In the genomic region with DNA sequence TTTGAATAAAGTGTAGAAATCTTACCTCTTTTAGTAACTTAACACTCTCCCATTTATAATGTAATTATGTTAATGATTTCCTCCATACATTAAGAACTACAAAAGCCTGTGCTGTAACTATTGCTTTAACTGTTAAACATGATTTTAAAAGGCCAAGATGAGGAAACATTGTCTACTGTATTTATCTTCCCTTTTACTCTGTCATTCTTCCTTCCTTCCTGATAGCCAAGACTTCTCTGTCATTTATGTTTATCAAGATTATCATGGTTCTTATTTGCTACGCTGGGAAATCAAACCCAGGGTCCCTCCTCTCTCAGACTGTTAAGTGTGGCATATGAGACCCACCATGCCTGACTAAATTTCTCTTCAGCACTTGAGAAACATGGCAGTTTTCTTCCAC, we compare ENCODE assay signal across 22 mouse cellular contexts. TPM values are rescaled to one million over a fixed set of nuclear protein-coding genes. Genes with fewer than 3 reads are reported as not detected.
A peak's percentile ranks its signal among the peaks of the same experiment; 100 is the strongest.
DNase-seq lines count a peak whose midpoint lies in the region; ATAC-seq and TF ChIP-seq lines count a peak whose summit lies in the region.
"Had no signal": no experiment of that assay in that cellular context is flagged by ENCODE, and none has a peak within 500 bp of the region (broad histone marks: within the 10 kb centered on the region; RNA-seq: fewer than 3 reads in every experiment).

No protein-coding gene starts in this region.

- no peak overlapping the region for H3K4me3 ChIP-seq in gastrocnemius, adult 2 months
- H3K4me3 ChIP-seq in ES-Bruce4 (ENCODE audit: low read depth, low read length), result no peak overlapping the region
- peak overlapping the region in 1 of 2 experiments; percentile 73; a peak in 2 of 4 replicates for H3K4me3 ChIP-seq in MEL (ENCODE audit: control insufficient read depth in 1 of 2, insufficient read depth in 1 of 2, low read depth in 2 of 2, low read length in 2 of 2)
- no peak overlapping the region for H3K4me3 ChIP-seq in forebrain, embryonic 15.5 days

- TF ChIP-seq EP300 in ES-Bruce4 (IDR thresholded peaks at IDR 0.05; ENCODE audit: insufficient read depth, low read depth, low read length) (no peak), MEL (IDR thresholded peaks at IDR 0.05; ENCODE audit: low read depth in 1 of 2, low read length in 2 of 2) (peak; percentile 54 to 68; a peak in 2 of 4 replicates)

- no peak for TF ChIP-seq RAD21 in MEL (IDR thresholded peaks at IDR 0.05; ENCODE audit: low read depth, low read length)

- H3K27ac ChIP-seq in gastrocnemius, adult 2 months, result peak overlapping the region; percentile 93; the same call in 1 of the 2 replicates
- H3K27ac ChIP-seq in ES-Bruce4 (ENCODE audit: insufficient read depth, low read length), result peak overlapping the region; percentile 83
- peak overlapping the region; percentile 81 for H3K27ac ChIP-seq in MEL (ENCODE audit: control insufficient read depth, low read depth, low read length)
- H3K27ac ChIP-seq in forebrain, embryonic 15.5 days (replicated peaks), result no peak overlapping the region

- H3K9ac ChIP-seq in ES-Bruce4 (ENCODE audit: low read depth, poor library complexity, severe bottlenecking), result no peak overlapping the region
- H3K9ac ChIP-seq in MEL (ENCODE audit: control insufficient read depth, low read depth, low read length, poor library complexity, severe bottlenecking), result peak overlapping the region; percentile 68
- H3K9ac ChIP-seq in forebrain, embryonic 15.5 days (replicated peaks), result no peak overlapping the region

- no peaks in the 10 kb centered on the region for H3K27me3 ChIP-seq in ES-Bruce4 (ENCODE audit: control insufficient read depth, insufficient read depth, low read length, poor library complexity, severe bottlenecking)
- no peaks in the 10 kb centered on the region for H3K27me3 ChIP-seq in MEL (ENCODE audit: control insufficient read depth in 1 of 2, insufficient read depth in 2 of 2, low read length in 2 of 2)
- no peaks in the 10 kb centered on the region for H3K27me3 ChIP-seq in forebrain, embryonic 15.5 days
- H3K27me3 ChIP-seq: CH12.LX had no signal

- intact Hi-C loops in gastrocnemius, adult 2 months (cut with DNase I), result loop anchor here (10.0 kb wide), 1 partner anchor 86 kb away; no protein-coding TSS in a partner anchor

- H3K4me1 ChIP-seq in ES-Bruce4 (ENCODE audit: control insufficient read depth, insufficient read depth, low read length) (no peaks in the 10 kb centered on the region), MEL (ENCODE audit: control insufficient read depth in 1 of 2, insufficient read depth in 2 of 2, low read length in 2 of 2) (peaks cover 9 to 24% of the 10 kb centered on the region in 2 experiments)
- H3K4me1 ChIP-seq in forebrain, embryonic 15.5 days, result 0 out of 2 replicates have a peak, but pooled peaks cover 2% of the 10 kb centered on the region

- no peaks in the 10 kb centered on the region for H3K9me3 ChIP-seq in ES-Bruce4 (replicated peaks; ENCODE audit: control insufficient read depth, insufficient read depth, low read length, poor library complexity, severe bottlenecking)
- no peaks in the 10 kb centered on the region for H3K9me3 ChIP-seq in MEL (replicated peaks; ENCODE audit: insufficient read depth, low read length)
- H3K9me3 ChIP-seq in forebrain, embryonic 15.5 days, result no peaks in the 10 kb centered on the region
- H3K9me3 ChIP-seq: G1E had no signal

- no peak overlapping the region for H3K4me2 ChIP-seq in forebrain, embryonic 15.5 days (replicated peaks)

- no peak for DNase-seq in gastrocnemius, adult 2 months
- no peak for DNase-seq in gastrocnemius, postnatal 10 days
- no peak for DNase-seq in MEL (ENCODE audit: low read depth, low spot score)
- no peak for DNase-seq in kidney, postnatal 25 days
- DNase-seq: adrenal gland, adult 2 months; adrenal gland, adult 8-10 months; adrenal gland, postnatal 10 days; adrenal gland, postnatal 14 days; adrenal gland, postnatal 25 days; adrenal gland, postnatal 36 days; B cell, adult 2 months; cerebellum, adult 11 months; cerebellum, adult 11-12 months; cerebellum, adult 18-20 months; cerebellum, adult 2 months had no signal

- no peaks in the 10 kb centered on the region for H3K79me2 ChIP-seq in MEL (ENCODE audit: control insufficient read depth, insufficient read depth, low read length, poor library complexity)

- TF ChIP-seq POLR2A in ES-Bruce4 (IDR thresholded peaks at IDR 0.05; ENCODE audit: insufficient read depth, low read length), result no peak
- TF ChIP-seq POLR2A in MEL (IDR thresholded peaks at IDR 0.05; ENCODE audit: control insufficient read depth in 1 of 2, insufficient read depth in 1 of 2, low read depth in 1 of 2, low read length in 2 of 2, poor library complexity in 1 of 2), result peak in 1 of 2 experiments; percentile 22; a peak in 1 of 4 replicates

- 71% methylated on average over 1 of the region's 1 CpGs for WGBS in forebrain, embryonic 15.5 days

- H3K36me3 ChIP-seq in ES-Bruce4 (ENCODE audit: control insufficient read depth, insufficient read depth, low read length, poor library complexity, severe bottlenecking) (peaks cover 4% of the 10 kb centered on the region; the same call in 1 of the 2 replicates), MEL (ENCODE audit: control insufficient read depth in 1 of 2, insufficient read depth in 2 of 2, low read length in 2 of 2) (peaks cover 0 to 26% of the 10 kb centered on the region in 2 experiments; a peak in 2 of 4 replicates)
- H3K36me3 ChIP-seq in forebrain, embryonic 15.5 days, result no peaks in the 10 kb centered on the region

- no peak for TF ChIP-seq CTCF in gastrocnemius, adult 2 months (IDR thresholded peaks at IDR 0.05)
- no peak for TF ChIP-seq CTCF in ES-Bruce4 (IDR thresholded peaks at IDR 0.05; ENCODE audit: low read depth, low read length)
- no peak for TF ChIP-seq CTCF in MEL (IDR thresholded peaks at IDR 0.05 in 2 of 3, conservative IDR thresholded peaks at IDR 0.05 in 1 of 3; ENCODE audit: control insufficient read depth in 1 of 3, insufficient read depth in 1 of 3, low read depth in 2 of 3, low read length in 3 of 3, poor library complexity in 1 of 3, severe bottlenecking in 1 of 3)

- no peak for ATAC-seq in forebrain, embryonic 15.5 days (replicated peaks)
- ATAC-seq: activated CD4-positive, CD25-positive, alpha-beta regulatory T cell, adult 4 months; CD4-positive, CD25-positive, alpha-beta regulatory T cell, adult 4 months; Patski had no signal

TF ChIP-seq in MEL, 35 proteins besides CTCF, POLR2A, EP300 and RAD21:
- TF ChIP-seq MYC (IDR thresholded peaks at IDR 0.05; ENCODE audit: low read depth, low read length) (0 out of 2 replicates have a peak, but pooled peaks have one; percentile 40), RCOR1 (IDR thresholded peaks at IDR 0.05; ENCODE audit: low read depth, low read length) (peak; percentile 38; the same call in 1 of the 2 replicates), BHLHE40 (IDR thresholded peaks at IDR 0.05; ENCODE audit: borderline replicate concordance, low read depth, low read length) (no peak), MAZ (IDR thresholded peaks at IDR 0.05; ENCODE audit: low read depth, low read length) (no peak), TAL1 (IDR thresholded peaks at IDR 0.05; ENCODE audit: low read length) (no peak), JUND (IDR thresholded peaks at IDR 0.05; ENCODE audit: low read depth, low read length) (no peak), SIN3A (IDR thresholded peaks at IDR 0.05; ENCODE audit: low read length) (peak; percentile 65; the same call in 1 of the 2 replicates), POLR2AphosphoS5 (IDR thresholded peaks at IDR 0.05; ENCODE audit: borderline replicate concordance, low read depth, low read length) (no peak), ZKSCAN1 (IDR thresholded peaks at IDR 0.05; ENCODE audit: low read depth, low read length) (no peak), TBP (IDR thresholded peaks at IDR 0.05; ENCODE audit: low read depth, low read length) (no peak), USF2 (IDR thresholded peaks at IDR 0.05; ENCODE audit: borderline replicate concordance in 1 of 2, insufficient read depth in 1 of 2, low read depth in 1 of 2, low read length in 2 of 2) (no peak), ELF1 (IDR thresholded peaks at IDR 0.05; ENCODE audit: low read depth, low read length) (no peak), MXI1 (IDR thresholded peaks at IDR 0.05; ENCODE audit: low read depth, low read length) (no peak), TCF12 (IDR thresholded peaks at IDR 0.05; ENCODE audit: low read depth, low read length) (no peak), CHD2 (IDR thresholded peaks at IDR 0.05; ENCODE audit: low read length) (no peak), HCFC1 (IDR thresholded peaks at IDR 0.05; ENCODE audit: low read depth, low read length) (peak; percentile 48; the same call in 1 of the 2 replicates), NELFE (IDR thresholded peaks at IDR 0.05; ENCODE audit: low read depth, low read length) (no peak), MAFK (IDR thresholded peaks at IDR 0.05; ENCODE audit: borderline replicate concordance, low read depth, low read length) (no peak), GABPA (IDR thresholded peaks at IDR 0.05; ENCODE audit: low read depth, low read length) (no peak), ETS1 (IDR thresholded peaks at IDR 0.05; ENCODE audit: low read depth, low read length) (peak; percentile 42; the same call in 1 of the 2 replicates), USF1 (IDR thresholded peaks at IDR 0.05; ENCODE audit: low read depth, low read length) (no peak), POLR2AphosphoS2 (IDR thresholded peaks at IDR 0.05; ENCODE audit: low read length) (no peak), ZNF384 (IDR thresholded peaks at IDR 0.05; ENCODE audit: low read depth, low read length) (no peak), ZC3H11A (IDR thresholded peaks at IDR 0.05; ENCODE audit: low read depth, low read length) (no peak), SMC3 (IDR thresholded peaks at IDR 0.05; ENCODE audit: low read depth, low read length) (no peak), GATA1 (IDR thresholded peaks at IDR 0.05; ENCODE audit: low read depth, low read length) (peak; percentile 66; the same call in 1 of the 2 replicates), UBTF (IDR thresholded peaks at IDR 0.05; ENCODE audit: borderline replicate concordance, insufficient read depth, low read depth, low read length) (no peak), ZMIZ1 (IDR thresholded peaks at IDR 0.05; ENCODE audit: low read depth, low read length) (no peak), E2F4 (IDR thresholded peaks at IDR 0.05; ENCODE audit: borderline replicate concordance, low read depth, low read length) (no peak)

RNA-seq across cellular contexts. Expression of gene Usp9x, which starts 30.9 kb away (rescaled TPM):
- 100 to 1,000 TPM; 130 to 150 TPM for total RNA-seq in gastrocnemius, adult 2 months (2021)
- 100 to 1,000 TPM; 147 to 155 TPM for total RNA-seq in gastrocnemius, postnatal 10 days (2021)
- polyA plus RNA-seq in ES-Bruce4 (2011; ENCODE audit: insufficient read depth, insufficient read length, low read depth, missing spikeins) (335 and 375 TPM in 2 replicates), MEL (2012; ENCODE audit: insufficient read depth in 1 of 2, insufficient read length in 2 of 2, low read depth in 1 of 2, low replicate concordance in 2 of 2, missing spikeins in 1 of 2) (100 to 1,000 TPM in 1 of 2 experiments, 10 to 100 TPM in 1; 89.3 to 328 TPM)
- total RNA-seq in MEL (2012; rRNA removed), result 118 and 147 TPM in 2 replicates
- polyA plus RNA-seq in forebrain, embryonic 15.5 days (2015; fragmentation: Nextera tagmentation; extraction: Ambion mirVana), result 39.7 and 40.9 TPM in 2 replicates
